Mouse (Mus musculus) CH12.LX (cell line): ENCODE data around the gene Gm20388. TPM values are rescaled to one million over a fixed set of nuclear protein-coding genes. Genes with fewer than 3 reads are reported as not detected.

Experiments used
- DNase-seq: peaks from one replicate; pipeline ENCODE4 v3.0.0-alpha.2; 2013; ENCODE audit errors: extremely low read depth
- H3K27ac ChIP-seq: 2 replicates; pipeline ENCODE4 v1.5.1; 2012; ENCODE audit warnings: low read depth, mild to moderate bottlenecking, control low read depth, moderate library complexity; ENCODE audit not compliant: insufficient read depth
- H3K27me3 ChIP-seq: replicated peaks from 2 replicates; pipeline ENCODE3; 2012; ENCODE audit warnings: inconsistent platforms
- H3K36me3 ChIP-seq, 2 experiments: replicated peaks in 1 of 2; 2 replicates each; pipeline versions ENCODE3 to v1.6.1; 2012; ENCODE audit warnings: inconsistent platforms in 1 of 2, low read length in 1 of 2, mild to moderate bottlenecking in 1 of 2, mixed read lengths in 1 of 2, moderate library complexity in 1 of 2; ENCODE audit not compliant: control insufficient read depth in 1 of 2, insufficient read depth in 1 of 2
- H3K4me1 ChIP-seq, 2 experiments: 2 replicates each; pipeline ENCODE4 v1.6.1; 2012; ENCODE audit warnings: inconsistent platforms in 1 of 2, moderate library complexity in 1 of 2; ENCODE audit not compliant: insufficient read depth in 2 of 2, control insufficient read depth in 1 of 2
- H3K4me2 ChIP-seq: 2 replicates; pipeline ENCODE4 v1.6.1; 2012; ENCODE audit warnings: low read depth, mild to moderate bottlenecking, control low read depth; ENCODE audit not compliant: poor library complexity, insufficient read depth, severe bottlenecking
- H3K4me3 ChIP-seq, 3 experiments: fragments of 150-350 bp in 1 of 3; sonication (generic) in 1 of 3; replicated peaks in 1 of 3; 2 replicates each; pipeline versions ENCODE3 to v1.5.1; 2011 to 2012; ENCODE audit warnings: low read depth in 2 of 3, low read length in 2 of 3, mild to moderate bottlenecking in 2 of 3, moderate library complexity in 2 of 3, control low read depth in 1 of 3, improper control_type of control experiment in 1 of 3, inconsistent platforms in 1 of 3, mixed read lengths in 1 of 3; ENCODE audit not compliant: poor library complexity in 1 of 3
- H3K79me2 ChIP-seq: replicated peaks from 2 replicates; pipeline ENCODE4 v1.6.1; 2012; ENCODE audit warnings: mild to moderate bottlenecking, moderate library complexity; ENCODE audit not compliant: control insufficient read depth, poor library complexity, insufficient read depth, severe bottlenecking; ENCODE audit errors: extremely low read depth
- H3K9ac ChIP-seq: 2 replicates; pipeline ENCODE4 v1.6.1; 2012; ENCODE audit warnings: low read depth, mild to moderate bottlenecking, control low read depth, moderate library complexity; ENCODE audit not compliant: insufficient read depth
- H3K9me3 ChIP-seq: replicated peaks from 2 replicates; pipeline ENCODE3; 2012; ENCODE audit warnings: low read length, inconsistent platforms, mixed read lengths
- BHLHE40 ChIP-seq: IDR thresholded peaks from 2 replicates; pipeline ENCODE4 v1.6.1; 2011; ENCODE audit warnings: mild to moderate bottlenecking, low read depth, low read length, improper control_type of control experiment
- CHD1 ChIP-seq: IDR thresholded peaks from 2 replicates; pipeline ENCODE4 v1.6.1; 2012; ENCODE audit warnings: low read depth, low read length, improper control_type of control experiment, inconsistent platforms
- EP300 ChIP-seq: IDR thresholded peaks from 2 replicates; pipeline ENCODE4 v1.6.1; 2011; ENCODE audit warnings: low read length, improper control_type of control experiment
- GABPA ChIP-seq: IDR thresholded peaks from 2 replicates; pipeline ENCODE4 v1.6.1; 2012; ENCODE audit warnings: low read depth, low read length, improper control_type of control experiment, inconsistent platforms; ENCODE audit not compliant: insufficient replicate concordance
- MAFK ChIP-seq: IDR thresholded peaks from 2 replicates; pipeline ENCODE4 v1.6.1; 2011; ENCODE audit warnings: low read length, improper control_type of control experiment; ENCODE audit not compliant: insufficient replicate concordance
- MAX ChIP-seq: IDR thresholded peaks from 2 replicates; pipeline ENCODE4 v1.6.1; 2011; ENCODE audit warnings: low read length, improper control_type of control experiment
- MXI1 ChIP-seq: IDR thresholded peaks from 2 replicates; pipeline ENCODE4 v1.6.1; 2011; ENCODE audit warnings: mild to moderate bottlenecking, low read depth, low read length, improper control_type of control experiment
- NELFE ChIP-seq: IDR thresholded peaks from 2 replicates; pipeline ENCODE4 v1.6.1; 2011; ENCODE audit warnings: low read depth, low read length, improper control_type of control experiment
- POLR2A ChIP-seq: IDR thresholded peaks from 2 replicates; pipeline ENCODE4 v1.6.1; 2011; ENCODE audit warnings: low read depth, mild to moderate bottlenecking, improper control_type of control experiment, low read length
- RAD21 ChIP-seq: IDR thresholded peaks from 2 replicates; pipeline ENCODE4 v1.6.1; 2011; ENCODE audit warnings: low read depth, mild to moderate bottlenecking, low read length, improper control_type of control experiment, moderate library complexity
- SIN3A ChIP-seq: IDR thresholded peaks from 2 replicates; pipeline ENCODE4 v1.6.1; 2012; ENCODE audit warnings: low read length, improper control_type of control experiment, inconsistent platforms
- SMC3 ChIP-seq: IDR thresholded peaks from 2 replicates; pipeline ENCODE4 v1.6.1; 2011; ENCODE audit warnings: low read depth, low read length, improper control_type of control experiment
- TBP ChIP-seq: conservative IDR thresholded peaks from 2 replicates; pipeline ENCODE4 v1.6.1; 2011; ENCODE audit warnings: low read depth, low read length, improper control_type of control experiment
- TCF12 ChIP-seq: IDR thresholded peaks from 2 replicates; pipeline ENCODE4 v1.6.1; 2014; ENCODE audit warnings: low read depth, mild to moderate bottlenecking, inconsistent platforms, low read length, improper control_type of control experiment
- UBTF ChIP-seq: IDR thresholded peaks from 2 replicates; pipeline ENCODE4 v1.6.1; 2012; ENCODE audit warnings: low read depth, mild to moderate bottlenecking, inconsistent platforms, low read length, improper control_type of control experiment, moderate library complexity
- USF2 ChIP-seq: conservative IDR thresholded peaks from 2 replicates; pipeline ENCODE4 v1.6.1; 2011; ENCODE audit warnings: low read depth, low read length, improper control_type of control experiment
- ZC3H11A ChIP-seq: IDR thresholded peaks from 2 replicates; pipeline ENCODE4 v1.6.1; 2012; ENCODE audit warnings: low read depth, mild to moderate bottlenecking, inconsistent platforms, low read length, improper control_type of control experiment
- ZMIZ1 ChIP-seq: IDR thresholded peaks from 2 replicates; pipeline ENCODE4 v1.6.1; 2012; ENCODE audit warnings: low read depth, mild to moderate bottlenecking, inconsistent platforms, low read length, improper control_type of control experiment
- ZNF384 ChIP-seq: IDR thresholded peaks from 2 replicates; pipeline ENCODE4 v1.6.1; 2012; ENCODE audit warnings: low read depth, low read length, improper control_type of control experiment, inconsistent platforms
- dilution Hi-C: fragments of 300-500 bp; cut with MboI; formaldehyde crosslinking; loops from 2 replicates; pipeline ENCODE4 v1.14.3; 2020; ENCODE audit warnings: low sequenced_read_pairs; ENCODE audit not compliant: extremely low pct_unique_long_range_greater_than_20kb, extremely low pct_ligation_motif_present
- in situ Hi-C: fragments of 300-500 bp; cut with MboI; formaldehyde crosslinking; loops from 3 replicates; pipeline ENCODE4 v1.14.3; 2019; ENCODE audit warnings: low sequenced_read_pairs, low pct_ligation_motif_present, low pct_unique_long_range_greater_than_20kb, mixed read lengths
- polyA plus RNA-seq: library from polyadenylated mRNA; unstranded; fragments of >175 nt; gene quantifications from 2 replicates; pipeline ENCODE4 v1.2.1, GENCODE M21; 2012; ENCODE audit warnings: low read depth; ENCODE audit not compliant: insufficient read length
- total RNA-seq, 2 experiments: library from RNA; depleted of rRNA; stranded (reverse); fragments of 300-350 nt in 1 of 2; fragments of >200 nt in 1 of 2; gene quantifications; 2 replicates each; pipeline ENCODE4 v1.2.3; 2012 to 2014

Gene Gm20388
- total and polyA plus RNA-seq, 3 experiments = 14.8 to 26.3 (median 22.2) TPM

DNA sequence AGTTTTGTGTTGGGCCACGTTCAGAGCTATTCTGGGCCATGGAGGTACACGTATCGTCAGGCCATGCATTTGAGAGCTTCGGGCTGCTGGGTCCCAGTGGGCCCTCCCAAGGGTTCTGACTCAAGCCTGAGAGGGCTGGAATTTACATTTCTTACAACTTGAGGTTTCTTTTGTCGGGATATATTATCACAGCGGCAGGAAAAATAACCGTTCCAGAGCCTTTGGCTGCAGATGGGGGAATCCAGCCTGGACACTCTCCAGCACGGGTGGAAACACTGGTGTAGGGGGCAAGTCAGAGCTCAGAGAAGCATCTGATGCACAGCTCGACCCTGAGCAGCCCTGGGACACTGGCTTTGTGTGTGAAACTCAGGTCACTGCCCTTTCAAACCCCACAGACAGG lies 2192.6 kb downstream of the Gm20388 start:
- in situ Hi-C loops (no loop called here), dilution Hi-C loops (no loop called here)
- Histone ChIP-seq H3K9me3 (no peaks in the 10 kb centered on the region), H3K36me3 (no peaks in the 10 kb centered on the region), H3K27ac (no peak overlapping the region), H3K27me3 (peaks cover 2% of the 10 kb centered on the region), H3K9ac (no peak overlapping the region), H3K79me2 (no peaks in the 10 kb centered on the region), H3K4me2 (no peak overlapping the region), H3K4me1 (peaks cover 14 to 17% of the 10 kb centered on the region in 2 experiments), H3K4me3 (no peak overlapping the region)
- TF ChIP-seq MAFK (no peak), CHD1 (no peak), UBTF (no peak), GABPA (no peak), POLR2A (no peak), SMC3 (no peak), BHLHE40 (no peak)
- DNase-seq = no peak

DNA sequence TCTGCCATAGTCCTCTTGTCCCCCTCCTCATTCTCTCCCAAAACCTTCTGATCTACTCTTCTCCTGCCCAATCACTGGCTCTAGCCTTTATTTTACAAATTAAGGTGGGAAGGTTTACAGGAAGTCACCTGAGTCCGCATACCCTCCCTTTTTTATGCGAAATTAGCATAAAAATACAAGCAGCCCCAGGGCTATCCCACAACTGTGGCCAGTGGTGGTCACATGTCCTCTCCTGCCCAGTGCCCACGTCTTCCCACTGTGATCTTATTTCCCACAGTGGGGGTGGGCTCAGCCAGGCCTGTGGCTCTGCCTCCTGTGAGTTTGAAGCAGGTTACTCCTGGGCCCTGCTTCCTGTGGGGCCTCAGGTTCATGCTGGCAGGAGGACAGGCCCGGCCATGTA lies 2194.0 kb downstream of the Gm20388 start:
- no peak for DNase-seq
- no peaks in the 10 kb centered on the region for H3K79me2 ChIP-seq
- H3K36me3 ChIP-seq = no peaks in the 10 kb centered on the region
- TF ChIP-seq POLR2A (no peak), BHLHE40 (no peak), ZMIZ1 (no peak), EP300 (no peak), SMC3 (no peak), NELFE (no peak), ZNF384 (no peak), USF2 (no peak), RAD21 (no peak), MXI1 (no peak), ZC3H11A (no peak), TBP (no peak), MAX (no peak), TCF12 (no peak), CHD1 (no peak), SIN3A (no peak)
- peaks cover 4% of the 10 kb centered on the region for H3K27me3 ChIP-seq
- H3K27ac ChIP-seq = no peak overlapping the region
- H3K4me2 ChIP-seq = no peak overlapping the region
- H3K4me3 ChIP-seq = no peak overlapping the region
- no peak overlapping the region for H3K9ac ChIP-seq
- no peaks in the 10 kb centered on the region for H3K9me3 ChIP-seq
- dilution Hi-C loops (no loop called here), in situ Hi-C loops (no loop called here)
- H3K4me1 ChIP-seq = peaks cover 5 to 6% of the 10 kb centered on the region in 2 experiments; a peak in 3 of 4 replicates
